Mouse (Mus musculus): ENCODE measurements around the gene Plod2. TPM values are rescaled to one million over a fixed set of nuclear protein-coding genes. Genes with fewer than 3 reads are reported as not detected.

The Plod2 gene
- total and polyA plus RNA-seq, 3 experiments: not detected

GRCm38 (mm10) chr9:92617376-92617775 is 75.4 kb downstream of the Plod2 start:
- no peak for DNase-seq (ENCODE audit: low read depth, low spot score)
- no peak overlapping the region for H3K27ac ChIP-seq (ENCODE audit: control insufficient read depth, low read depth, low read length)
- no peaks in the 10 kb centered on the region for H3K4me1 ChIP-seq (ENCODE audit: control insufficient read depth in 1 of 2, insufficient read depth in 2 of 2, low read length in 2 of 2)
- H3K9ac ChIP-seq (ENCODE audit: control insufficient read depth, low read depth, low read length, poor library complexity, severe bottlenecking): no peak overlapping the region
- H3K79me2 ChIP-seq (ENCODE audit: control insufficient read depth, insufficient read depth, low read length, poor library complexity): no peaks in the 10 kb centered on the region
- TF ChIP-seq E2F4 (IDR thresholded peaks at IDR 0.05; ENCODE audit: borderline replicate concordance, low read depth, low read length) (no peak), UBTF (IDR thresholded peaks at IDR 0.05; ENCODE audit: borderline replicate concordance, insufficient read depth, low read depth, low read length) (no peak), TAL1 (IDR thresholded peaks at IDR 0.05; ENCODE audit: low read length) (no peak), MEF2A (IDR thresholded peaks at IDR 0.05; ENCODE audit: extremely low read depth, insufficient replicate concordance, low read depth, low read length, poor library complexity, severe bottlenecking) (no peak), RAD21 (IDR thresholded peaks at IDR 0.05; ENCODE audit: low read depth, low read length) (no peak), CHD2 (IDR thresholded peaks at IDR 0.05; ENCODE audit: low read length) (no peak), GATA1 (IDR thresholded peaks at IDR 0.05; ENCODE audit: low read depth, low read length) (no peak), MYC (IDR thresholded peaks at IDR 0.05; ENCODE audit: low read depth, low read length) (no peak), ZKSCAN1 (IDR thresholded peaks at IDR 0.05; ENCODE audit: low read depth, low read length) (no peak), HCFC1 (IDR thresholded peaks at IDR 0.05; ENCODE audit: low read depth, low read length) (no peak), GABPA (IDR thresholded peaks at IDR 0.05; ENCODE audit: low read depth, low read length) (no peak), ZMIZ1 (IDR thresholded peaks at IDR 0.05; ENCODE audit: low read depth, low read length) (no peak), NELFE (IDR thresholded peaks at IDR 0.05; ENCODE audit: low read depth, low read length) (no peak), MXI1 (IDR thresholded peaks at IDR 0.05; ENCODE audit: low read depth, low read length) (no peak), ELF1 (IDR thresholded peaks at IDR 0.05; ENCODE audit: low read depth, low read length) (no peak), SMC3 (IDR thresholded peaks at IDR 0.05; ENCODE audit: low read depth, low read length) (no peak), CTCF (IDR thresholded peaks at IDR 0.05 in 2 of 3, conservative IDR thresholded peaks at IDR 0.05 in 1 of 3; ENCODE audit: control insufficient read depth in 1 of 3, insufficient read depth in 1 of 3, low read depth in 2 of 3, low read length in 3 of 3, poor library complexity in 1 of 3, severe bottlenecking in 1 of 3) (no peak), ZNF384 (IDR thresholded peaks at IDR 0.05; ENCODE audit: low read depth, low read length) (no peak)
- H3K36me3 ChIP-seq (ENCODE audit: control insufficient read depth in 1 of 2, insufficient read depth in 2 of 2, low read length in 2 of 2): no peaks in the 10 kb centered on the region
- no peaks in the 10 kb centered on the region for H3K9me3 ChIP-seq (replicated peaks; ENCODE audit: insufficient read depth, low read length)
- no peak overlapping the region for H3K4me3 ChIP-seq (ENCODE audit: control insufficient read depth in 1 of 2, insufficient read depth in 1 of 2, low read depth in 2 of 2, low read length in 2 of 2)
- H3K27me3 ChIP-seq (ENCODE audit: control insufficient read depth in 1 of 2, insufficient read depth in 2 of 2, low read length in 2 of 2): no peaks in the 10 kb centered on the region; a peak in 1 of 4 replicates

DNA sequence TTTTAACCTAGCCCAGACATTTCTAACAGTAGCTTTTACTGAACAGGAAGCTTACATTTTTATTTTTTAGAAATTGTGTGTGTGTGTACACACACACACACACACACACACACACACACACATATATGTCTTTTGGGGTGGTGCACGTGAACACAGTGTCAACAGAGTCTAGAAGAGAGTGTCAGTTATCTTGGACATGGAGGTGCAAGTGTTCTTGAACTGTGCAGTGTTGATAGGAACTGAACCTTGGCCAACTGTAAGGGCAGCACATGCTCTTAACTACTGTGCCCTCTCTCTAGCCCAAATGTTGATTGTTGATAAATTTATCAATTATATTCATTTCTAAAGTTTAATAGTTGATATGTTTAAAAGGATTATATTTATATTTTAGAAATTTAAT is 78.1 kb downstream of the Plod2 start:
- Histone ChIP-seq H3K4me3 (ENCODE audit: control insufficient read depth in 1 of 2, insufficient read depth in 1 of 2, low read depth in 2 of 2, low read length in 2 of 2) (no peak overlapping the region), H3K4me1 (ENCODE audit: control insufficient read depth in 1 of 2, insufficient read depth in 2 of 2, low read length in 2 of 2) (no peaks in the 10 kb centered on the region), H3K9ac (ENCODE audit: control insufficient read depth, low read depth, low read length, poor library complexity, severe bottlenecking) (no peak overlapping the region), H3K36me3 (ENCODE audit: control insufficient read depth in 1 of 2, insufficient read depth in 2 of 2, low read length in 2 of 2) (no peaks in the 10 kb centered on the region), H3K27ac (ENCODE audit: control insufficient read depth, low read depth, low read length) (no peak overlapping the region), H3K27me3 (ENCODE audit: control insufficient read depth in 1 of 2, insufficient read depth in 2 of 2, low read length in 2 of 2) (no peaks in the 10 kb centered on the region; a peak in 1 of 4 replicates), H3K9me3 (replicated peaks; ENCODE audit: insufficient read depth, low read length) (no peaks in the 10 kb centered on the region), H3K79me2 (ENCODE audit: control insufficient read depth, insufficient read depth, low read length, poor library complexity) (no peaks in the 10 kb centered on the region)
- no peak for DNase-seq (ENCODE audit: low read depth, low spot score)
- TF ChIP-seq MAFK (IDR thresholded peaks at IDR 0.05; ENCODE audit: borderline replicate concordance, low read depth, low read length): no peak
